Mouse (Mus musculus): Measurements from ENCODE around the gene Rps21. TPM values are rescaled to one million over a fixed set of nuclear protein-coding genes. Genes with fewer than 3 reads are reported as not detected.
"Not testable (repeated sequence)": the region's sequence is repeated elsewhere in the genome, so short reads cannot be mapped to it uniquely, and the experiment has no call there.

The Rps21 gene
- polyA plus RNA-seq, 1 experiment from 2014 or later = 606 TPM

DNA sequence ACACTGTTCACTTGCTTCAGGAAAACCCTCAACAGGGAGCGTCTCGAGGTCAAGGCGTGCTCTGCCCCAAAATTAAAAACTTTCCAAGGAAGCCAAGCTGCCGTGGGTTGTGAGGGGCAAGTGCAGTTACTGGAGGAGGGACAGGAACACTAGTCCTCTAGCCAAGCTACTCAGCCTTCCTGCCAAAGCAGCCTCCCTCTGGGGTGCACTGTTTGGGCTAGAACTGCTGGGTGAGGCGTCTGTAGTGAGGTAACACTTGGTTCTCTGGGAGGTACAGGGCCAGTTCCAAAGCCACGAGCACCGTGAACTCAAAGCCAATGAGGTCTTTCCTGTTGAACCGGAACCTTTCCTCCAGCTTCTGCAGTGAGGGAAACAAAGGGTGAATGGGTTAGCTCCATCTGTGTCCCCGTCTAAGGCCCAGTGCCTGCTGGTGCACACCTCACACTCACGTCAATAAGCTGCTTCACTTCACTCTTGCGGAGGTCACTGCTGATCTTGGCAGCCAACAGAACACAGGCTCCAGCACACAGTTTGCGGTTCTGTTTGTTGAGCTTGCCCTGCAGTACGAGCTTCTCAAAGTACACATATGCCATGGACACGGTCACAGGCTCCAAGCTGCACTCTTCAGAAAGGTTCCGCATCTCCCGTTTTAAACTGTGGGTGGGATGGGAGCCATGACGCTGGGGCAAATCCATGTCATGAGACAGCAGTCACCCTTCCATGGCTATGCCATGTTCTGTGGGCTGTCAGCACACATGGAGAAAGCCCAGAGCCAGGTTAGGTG, 2.8 kb downstream of the Rps21 start:
- H3K9me3 ChIP-seq (replicated peaks); H3K4me2 ChIP-seq (replicated peaks); H3K9ac ChIP-seq; H3K4me3 ChIP-seq (replicated peaks); H3K27me3 ChIP-seq; H3K27ac ChIP-seq (replicated peaks); ATAC-seq (ENCODE audit: insufficient number of reproducible peaks, low FRiP score, low TSS enrichment, low read depth): not testable (repeated sequence)
- peaks cover 59% of the 10 kb centered on the region for H3K36me3 ChIP-seq
- 63% methylated on average over 17 of the region's 17 CpGs for WGBS
- H3K4me1 ChIP-seq = peaks cover 18% of the 10 kb centered on the region

DNA sequence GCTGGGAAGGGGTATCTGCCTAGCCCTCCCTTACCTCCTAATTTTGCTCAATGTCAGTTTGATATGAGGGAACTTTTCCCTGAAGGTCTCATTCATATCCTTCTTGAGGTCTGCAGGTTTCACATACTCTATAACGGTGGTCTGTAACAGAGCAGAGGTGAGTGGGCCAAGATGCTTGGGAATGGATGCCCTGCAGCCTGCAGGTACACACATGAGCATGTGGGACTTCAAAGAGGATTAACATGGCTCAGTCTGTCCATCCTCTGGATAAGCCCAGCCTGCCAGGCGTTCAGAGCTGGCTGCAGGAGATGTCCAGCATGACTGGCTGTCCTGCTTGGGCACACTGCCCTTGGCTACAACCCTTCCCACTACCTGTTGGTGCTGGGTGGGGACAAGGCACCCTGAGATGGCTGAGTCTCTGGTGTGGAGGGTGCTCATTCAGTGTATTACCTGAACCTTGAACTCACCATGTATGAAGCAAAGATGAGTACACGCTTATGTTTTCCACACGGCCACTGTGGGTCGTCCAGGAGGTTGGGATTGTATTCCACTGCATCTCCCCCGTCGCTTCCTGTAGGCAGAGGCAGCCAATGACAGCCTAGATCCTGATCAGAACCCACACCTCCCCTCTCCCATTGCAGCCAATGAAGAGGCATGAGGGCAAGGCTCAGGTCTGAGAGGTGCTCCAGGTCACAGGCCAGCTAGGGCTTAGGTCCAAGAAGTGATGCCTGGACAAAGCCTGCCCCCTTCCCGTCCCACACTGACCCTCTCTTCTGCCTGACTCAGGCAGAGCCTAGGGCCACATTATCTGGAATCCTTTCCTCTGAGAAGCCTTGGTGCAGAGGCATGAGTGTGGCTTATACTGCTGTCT, 3.7 kb downstream of the Rps21 start:
- 45% methylated on average over 8 of the region's 8 CpGs for WGBS
- no peak for ATAC-seq (ENCODE audit: insufficient number of reproducible peaks, low FRiP score, low TSS enrichment, low read depth)
- H3K27ac ChIP-seq (replicated peaks) = 0 out of 2 replicates have a peak overlapping the region, but pooled peaks have one; percentile 2
- H3K27me3 ChIP-seq = no peaks in the 10 kb centered on the region
- H3K4me1 ChIP-seq = peaks cover 17% of the 10 kb centered on the region
- H3K9ac ChIP-seq = no peak overlapping the region
- H3K4me2 ChIP-seq (replicated peaks) = no peak overlapping the region
- peaks cover 59% of the 10 kb centered on the region for H3K36me3 ChIP-seq
- H3K4me3 ChIP-seq (replicated peaks) = no peak overlapping the region
- H3K9me3 ChIP-seq (replicated peaks) = no peaks in the 10 kb centered on the region

DNA sequence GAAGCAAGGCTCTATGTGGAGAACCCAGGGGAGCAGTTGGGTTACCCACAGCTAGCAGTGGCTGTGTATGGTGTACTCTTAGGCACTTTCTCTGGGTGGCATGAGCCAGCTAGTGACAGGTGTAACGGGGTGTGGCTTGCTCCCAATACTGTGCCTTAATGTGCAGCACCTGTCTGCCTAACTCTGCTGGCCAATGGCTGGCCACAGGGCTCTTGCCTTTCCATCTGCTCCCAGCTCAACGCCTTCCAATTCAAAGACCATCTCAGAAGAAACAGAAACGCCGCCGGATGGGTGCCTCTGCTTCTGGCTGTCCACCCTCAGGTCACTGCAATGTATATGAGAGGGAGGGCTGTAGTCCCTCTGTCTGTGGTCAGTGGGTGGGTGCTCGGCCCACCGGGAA, 4.7 kb downstream of the Rps21 start:
- whole genome bisulfite sequencing = 84% methylated on average over 7 of the region's 7 CpGs
- no peak overlapping the region for H3K27ac ChIP-seq (replicated peaks)
- H3K4me1 ChIP-seq = peaks cover 9% of the 10 kb centered on the region
- H3K27me3 ChIP-seq = no peaks in the 10 kb centered on the region
- no peak overlapping the region for H3K4me3 ChIP-seq (replicated peaks)
- no peak for ATAC-seq (ENCODE audit: insufficient number of reproducible peaks, low FRiP score, low TSS enrichment, low read depth)
- H3K4me2 ChIP-seq (replicated peaks) = no peak overlapping the region
- H3K9ac ChIP-seq = no peak overlapping the region
- peaks cover 66% of the 10 kb centered on the region for H3K36me3 ChIP-seq
- no peaks in the 10 kb centered on the region for H3K9me3 ChIP-seq (replicated peaks)

DNA sequence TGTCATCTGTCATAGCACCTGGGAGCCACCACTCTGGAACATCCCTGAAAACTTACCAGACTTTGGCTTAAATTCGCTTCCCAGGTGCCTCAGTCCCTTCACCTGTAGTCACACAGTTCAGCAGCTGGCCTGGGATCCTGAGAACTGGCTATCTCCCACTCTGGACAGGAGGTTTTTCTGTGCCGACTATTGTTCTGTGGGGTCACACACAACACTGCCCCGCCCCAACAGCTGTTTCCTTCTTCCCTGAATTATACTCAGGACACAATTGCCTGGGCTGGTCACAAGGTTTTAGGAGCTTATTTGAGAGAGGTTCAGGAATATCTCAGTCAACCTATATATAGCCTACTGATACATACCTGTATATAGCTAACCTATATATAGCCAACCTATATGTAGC, 5.3 kb downstream of the Rps21 start:
- Histone ChIP-seq H3K9ac (no peak overlapping the region), H3K4me1 (peaks cover 9% of the 10 kb centered on the region), H3K27ac (replicated peaks) (no peak overlapping the region), H3K27me3 (no peaks in the 10 kb centered on the region), H3K4me2 (replicated peaks) (no peak overlapping the region), H3K36me3 (peaks cover 71% of the 10 kb centered on the region), H3K9me3 (replicated peaks) (no peaks in the 10 kb centered on the region), H3K4me3 (replicated peaks) (no peak overlapping the region)
- WGBS = 70% methylated on average over 3 of the region's 3 CpGs
- ATAC-seq (ENCODE audit: insufficient number of reproducible peaks, low FRiP score, low TSS enrichment, low read depth) = no peak

DNA sequence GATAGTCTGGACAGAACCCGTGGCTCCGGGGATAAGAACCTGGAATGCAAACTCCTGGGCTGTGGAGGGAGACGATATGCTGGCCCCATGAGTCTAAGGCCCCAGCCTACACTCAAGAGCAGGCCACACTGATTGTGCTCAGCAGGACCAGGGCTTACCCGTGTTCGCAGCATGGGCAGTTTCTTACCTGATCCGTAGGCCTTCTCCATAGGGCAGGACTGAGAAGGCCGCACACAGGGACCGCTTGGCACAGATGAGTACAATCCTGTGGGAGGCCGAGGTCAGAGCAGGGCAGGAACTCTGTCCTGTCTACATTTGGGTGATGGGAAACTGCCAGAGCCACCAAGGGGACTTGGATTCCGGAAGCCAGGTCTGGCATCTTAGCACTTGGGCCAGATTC, 5.7 kb downstream of the Rps21 start:
- Histone ChIP-seq H3K4me2 (replicated peaks) (no peak overlapping the region), H3K9ac (no peak overlapping the region), H3K27ac (replicated peaks) (no peak overlapping the region), H3K9me3 (replicated peaks) (no peaks in the 10 kb centered on the region), H3K27me3 (no peaks in the 10 kb centered on the region), H3K4me3 (replicated peaks) (no peak overlapping the region), H3K36me3 (peaks cover 75% of the 10 kb centered on the region), H3K4me1 (peaks cover 7% of the 10 kb centered on the region)
- WGBS = 88% methylated on average over 10 of the region's 10 CpGs
- no peak for ATAC-seq (ENCODE audit: insufficient number of reproducible peaks, low FRiP score, low TSS enrichment, low read depth)

DNA sequence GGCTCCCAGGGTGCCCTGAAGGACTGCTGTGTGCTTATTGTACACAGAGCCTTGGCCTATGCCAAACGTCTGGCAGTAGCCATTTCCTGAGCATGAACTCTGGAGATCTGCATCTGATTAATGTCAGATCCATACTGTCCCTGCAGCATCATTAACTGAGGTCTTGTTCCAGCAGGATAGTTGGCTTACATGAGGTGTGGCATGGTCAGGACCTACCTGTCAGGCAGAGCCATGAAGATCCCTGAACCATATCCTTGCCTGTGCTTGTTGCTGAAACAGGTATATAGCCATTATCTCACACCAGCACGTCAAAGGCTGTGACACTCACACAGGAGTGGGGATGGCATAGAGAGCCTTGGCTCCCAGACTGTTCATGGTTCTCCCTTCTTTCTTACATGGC, 10.8 kb downstream of the Rps21 start:
- no peaks in the 10 kb centered on the region for H3K27me3 ChIP-seq
- H3K4me2 ChIP-seq (replicated peaks) = no peak overlapping the region
- no peak overlapping the region for H3K4me3 ChIP-seq (replicated peaks)
- WGBS = 50% methylated on average over 2 of the region's 2 CpGs
- peaks cover 20% of the 10 kb centered on the region for H3K4me1 ChIP-seq
- no peak for ATAC-seq (ENCODE audit: insufficient number of reproducible peaks, low FRiP score, low TSS enrichment, low read depth)
- H3K9ac ChIP-seq = no peak overlapping the region
- H3K27ac ChIP-seq (replicated peaks) = no peak overlapping the region
- H3K9me3 ChIP-seq (replicated peaks) = no peaks in the 10 kb centered on the region
- peaks cover 55% of the 10 kb centered on the region for H3K36me3 ChIP-seq

DNA sequence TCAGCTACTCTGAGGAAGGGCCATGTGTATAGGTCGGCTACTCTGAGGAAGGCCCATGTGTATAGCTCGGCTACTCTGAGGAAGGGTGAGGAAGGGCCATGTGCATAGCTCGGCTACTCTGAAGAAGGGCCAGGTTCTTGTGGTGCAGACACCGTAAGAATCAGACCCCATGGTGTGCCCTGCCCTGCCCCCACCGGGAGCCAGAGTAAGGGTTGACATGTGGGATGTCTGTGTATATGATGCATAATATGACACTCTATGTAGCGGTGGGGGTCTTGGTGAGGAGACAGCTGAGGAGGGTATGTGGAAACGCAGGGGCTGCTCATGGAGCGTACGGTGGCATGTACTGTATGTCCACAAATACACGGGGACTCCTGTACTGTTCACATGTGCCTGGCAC, 12.2 kb downstream of the Rps21 start:
- Histone ChIP-seq H3K36me3 (peaks cover 42% of the 10 kb centered on the region), H3K9me3 (replicated peaks) (no peaks in the 10 kb centered on the region), H3K27ac (replicated peaks) (no peak overlapping the region), H3K4me2 (replicated peaks) (no peak overlapping the region), H3K4me1 (peaks cover 27% of the 10 kb centered on the region), H3K9ac (no peak overlapping the region), H3K27me3 (no peaks in the 10 kb centered on the region), H3K4me3 (replicated peaks) (no peak overlapping the region)
- WGBS = 93% methylated on average over 10 of the region's 10 CpGs
- ATAC-seq (ENCODE audit: insufficient number of reproducible peaks, low FRiP score, low TSS enrichment, low read depth) = no peak

DNA sequence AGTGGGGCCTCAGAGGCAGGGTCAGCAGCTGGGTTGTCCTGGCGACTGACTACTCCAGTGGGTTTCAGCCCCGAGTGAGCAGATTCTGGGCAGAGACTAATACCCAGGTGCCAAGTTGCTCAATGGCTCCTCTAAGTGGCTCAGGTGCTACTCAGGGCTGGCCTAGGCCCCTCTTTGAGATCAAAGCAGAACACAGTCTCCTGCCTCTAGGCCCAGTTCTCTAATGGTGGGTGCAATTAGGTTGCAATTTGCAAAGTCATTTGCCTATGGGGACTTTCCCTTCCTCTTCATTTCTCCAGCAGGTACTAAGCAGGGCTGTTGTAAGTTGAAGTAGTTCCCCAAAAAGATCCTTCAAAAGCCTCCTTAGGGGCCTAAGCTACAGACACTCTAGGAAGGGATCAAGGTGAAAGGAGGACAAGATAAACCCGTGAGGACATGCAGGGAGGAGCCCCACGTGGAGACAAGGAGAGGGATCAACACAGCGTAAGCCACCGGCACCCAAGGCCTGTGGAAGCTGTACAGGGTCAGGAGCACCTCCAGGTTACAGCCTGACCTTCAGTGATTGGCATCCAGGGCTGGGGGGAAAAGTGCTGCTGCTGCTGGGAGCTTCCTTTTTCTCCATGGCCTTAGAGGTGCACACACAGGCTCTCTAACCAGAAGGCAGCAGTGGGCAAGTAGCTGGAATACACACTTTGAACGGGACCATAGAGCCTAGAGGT, 13.5 kb downstream of the Rps21 start:
- H3K9me3 ChIP-seq (replicated peaks) = no peaks in the 10 kb centered on the region
- no peak overlapping the region for H3K9ac ChIP-seq
- H3K27me3 ChIP-seq = 0 out of 2 replicates have a peak, but pooled peaks cover 3% of the 10 kb centered on the region
- H3K4me2 ChIP-seq (replicated peaks) = no peak overlapping the region
- peaks cover 30% of the 10 kb centered on the region for H3K4me1 ChIP-seq
- H3K27ac ChIP-seq (replicated peaks) = no peak overlapping the region
- no peak overlapping the region for H3K4me3 ChIP-seq (replicated peaks)
- ATAC-seq (ENCODE audit: insufficient number of reproducible peaks, low FRiP score, low TSS enrichment, low read depth) = no peak
- 70% methylated on average over 7 of the region's 7 CpGs for WGBS
- H3K36me3 ChIP-seq = peaks cover 42% of the 10 kb centered on the region

DNA sequence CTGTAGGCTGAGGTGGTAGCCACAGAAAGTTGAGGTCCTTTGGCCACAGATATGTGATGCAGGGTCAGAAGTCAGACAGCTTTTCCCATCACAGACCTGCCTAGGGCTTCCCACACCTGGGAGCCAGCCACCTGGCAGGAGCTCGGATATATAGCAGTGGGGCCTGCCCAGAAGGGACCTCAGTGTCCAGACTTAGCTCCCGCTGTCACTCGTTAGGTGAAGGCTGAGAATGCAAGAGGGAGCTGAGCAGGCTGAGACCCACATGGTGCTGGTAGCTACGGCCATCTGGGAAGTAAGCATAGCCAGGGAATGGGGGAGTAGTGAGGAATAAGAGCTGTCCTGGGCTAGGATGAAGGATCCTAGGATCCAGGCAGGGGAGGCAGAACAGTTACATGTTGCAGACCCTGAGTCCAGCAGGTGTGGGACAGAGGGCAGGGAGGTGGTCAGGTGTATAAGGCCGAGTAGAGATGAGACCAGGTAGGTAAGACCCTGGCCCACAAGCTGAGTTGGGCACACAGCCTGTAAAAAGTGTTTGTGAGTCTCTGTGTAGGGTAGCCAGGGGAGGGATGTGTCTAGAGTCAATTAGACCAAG, 14.7 kb downstream of the Rps21 start:
- H3K4me3 ChIP-seq (replicated peaks) = peak overlapping the region; percentile 84
- peaks cover 36% of the 10 kb centered on the region for H3K4me1 ChIP-seq
- H3K4me2 ChIP-seq (replicated peaks) = peak overlapping the region; percentile 86
- 0 out of 2 replicates have a peak, but pooled peaks cover 3% of the 10 kb centered on the region for H3K27me3 ChIP-seq
- no peak for ATAC-seq (ENCODE audit: insufficient number of reproducible peaks, low FRiP score, low TSS enrichment, low read depth)
- no peak overlapping the region for H3K9ac ChIP-seq
- H3K36me3 ChIP-seq = peaks cover 35% of the 10 kb centered on the region
- H3K9me3 ChIP-seq (replicated peaks) = no peaks in the 10 kb centered on the region
- no peak overlapping the region for H3K27ac ChIP-seq (replicated peaks)
- WGBS = 62% methylated on average over 5 of the region's 5 CpGs

DNA sequence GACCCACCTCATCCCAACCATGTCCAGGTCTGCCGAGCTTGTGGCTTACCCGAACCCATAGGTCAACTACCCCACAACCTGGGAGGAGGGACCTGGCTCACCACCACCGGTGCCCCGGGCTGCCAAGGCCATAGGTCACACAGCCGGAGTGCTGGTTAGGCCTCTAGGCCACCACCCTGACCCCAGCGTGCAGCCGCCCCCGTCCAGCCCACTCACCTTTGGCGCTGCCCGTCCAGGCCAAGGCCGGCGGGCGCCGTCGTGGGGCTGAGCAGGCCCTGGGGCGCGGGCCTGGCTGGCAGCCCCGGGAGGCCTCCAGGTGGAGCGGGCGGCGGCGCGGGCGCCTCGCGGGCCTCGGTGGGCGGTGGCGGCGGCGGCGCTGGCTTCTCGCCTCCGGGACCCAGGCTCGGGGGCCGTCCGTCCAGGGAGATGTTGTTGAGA, 15.7 kb downstream of the Rps21 start:
- peak overlapping the region; percentile 68; the same call in 1 of the 2 replicates for H3K27ac ChIP-seq (replicated peaks)
- WGBS = under 1% methylated on average over 32 of the region's 37 CpGs
- H3K9me3 ChIP-seq (replicated peaks) = no peaks in the 10 kb centered on the region
- peak overlapping the region; percentile 86 for H3K4me2 ChIP-seq (replicated peaks)
- peaks cover 36% of the 10 kb centered on the region for H3K4me1 ChIP-seq
- 0 out of 2 replicates have a peak, but pooled peaks cover 3% of the 10 kb centered on the region for H3K27me3 ChIP-seq
- H3K9ac ChIP-seq = peak overlapping the region; percentile 90
- H3K4me3 ChIP-seq (replicated peaks) = peak overlapping the region; percentile 84
- peak; percentile 15; the same call in 1 of the 2 replicates for ATAC-seq (ENCODE audit: insufficient number of reproducible peaks, low FRiP score, low TSS enrichment, low read depth)
- H3K36me3 ChIP-seq = peaks cover 26% of the 10 kb centered on the region

All from embryonic facial prominence, embryonic 15.5 days (tissue).